Mouse (Mus musculus) yolk sac, embryonic 10.5 days (tissue): ENCODE measurements around the gene Dlx2.

Experiments used
- DNase-seq: peaks from one replicate; pipeline ENCODE4 v3.0.0-alpha.2; 2017; ENCODE audit warnings: low spot score

The Dlx2 gene

GRCm38 (mm10) chr2:71540611-71541417 lies 5.7 kb downstream of the Dlx2 start:
- DNase-seq, result no peak

- DNase-seq, result no peak
These were observed 12.1 kb downstream of the Dlx2 start for GRCm38 (mm10) chr2:71534242-71535052.

- no peak for DNase-seq
These were observed 13.5 kb downstream of the Dlx2 start for GRCm38 (mm10) chr2:71533094-71533493.

- DNase-seq, result no peak
These were observed 14.3 kb downstream of the Dlx2 start for GRCm38 (mm10) chr2:71531990-71532970.

- no peak for DNase-seq
These were observed 15.4 kb downstream of the Dlx2 start for GRCm38 (mm10) chr2:71531124-71531590.

GRCm38 (mm10) chr2:71530391-71531123 lies 16.0 kb downstream of the Dlx2 start:
- DNase-seq, result no peak

GRCm38 (mm10) chr2:71529511-71530351 lies 16.8 kb downstream of the Dlx2 start:
- peak; percentile 87 for DNase-seq

GRCm38 (mm10) chr2:71528714-71529510 lies 17.6 kb downstream of the Dlx2 start:
- no peak for DNase-seq

GRCm38 (mm10) chr2:71528014-71528713 lies 18.4 kb downstream of the Dlx2 start, which contains the start of gene Dlx1:
Gene Dlx1, plus strand, starts transcription at chr2:71528113.
- no peak for DNase-seq

- no peak for DNase-seq
These were observed 19.1 kb downstream of the Dlx2 start for GRCm38 (mm10) chr2:71527323-71528013.

GRCm38 (mm10) chr2:71526595-71527322 lies 19.8 kb downstream of the Dlx2 start:
- DNase-seq, result no peak

GRCm38 (mm10) chr2:71524763-71525162 lies 21.8 kb downstream of the Dlx2 start:
- DNase-seq, result no peak

- DNase-seq, result no peak
These were observed 23.1 kb downstream of the Dlx2 start for GRCm38 (mm10) chr2:71523431-71523830.

- no peak for DNase-seq
These were observed 23.7 kb downstream of the Dlx2 start for GRCm38 (mm10) chr2:71522871-71523270.

GRCm38 (mm10) chr2:71517466-71518099 lies 29.0 kb downstream of the Dlx2 start:
- no peak for DNase-seq

GRCm38 (mm10) chr2:71516995-71517394 lies 29.6 kb downstream of the Dlx2 start:
- DNase-seq, result no peak

GRCm38 (mm10) chr2:71512326-71512725 lies 34.2 kb downstream of the Dlx2 start:
- DNase-seq, result no peak
